Mouse (Mus musculus) CD4-positive helper T cell, adult 2 months (primary cell): Measurements from ENCODE around the gene Pnkp.
A peak's percentile ranks its signal among the peaks of the same experiment; 100 is the strongest.
"Not testable (repeated sequence)": the region's sequence is repeated elsewhere in the genome, so short reads cannot be mapped to it uniquely, and the experiment has no call there.

Experiments used
- DNase-seq: peaks from one replicate; pipeline ENCODE4 v3.0.0-alpha.2; 2012; ENCODE audit warnings: low read depth, missing footprints, low spot score

Gene Pnkp

DNA sequence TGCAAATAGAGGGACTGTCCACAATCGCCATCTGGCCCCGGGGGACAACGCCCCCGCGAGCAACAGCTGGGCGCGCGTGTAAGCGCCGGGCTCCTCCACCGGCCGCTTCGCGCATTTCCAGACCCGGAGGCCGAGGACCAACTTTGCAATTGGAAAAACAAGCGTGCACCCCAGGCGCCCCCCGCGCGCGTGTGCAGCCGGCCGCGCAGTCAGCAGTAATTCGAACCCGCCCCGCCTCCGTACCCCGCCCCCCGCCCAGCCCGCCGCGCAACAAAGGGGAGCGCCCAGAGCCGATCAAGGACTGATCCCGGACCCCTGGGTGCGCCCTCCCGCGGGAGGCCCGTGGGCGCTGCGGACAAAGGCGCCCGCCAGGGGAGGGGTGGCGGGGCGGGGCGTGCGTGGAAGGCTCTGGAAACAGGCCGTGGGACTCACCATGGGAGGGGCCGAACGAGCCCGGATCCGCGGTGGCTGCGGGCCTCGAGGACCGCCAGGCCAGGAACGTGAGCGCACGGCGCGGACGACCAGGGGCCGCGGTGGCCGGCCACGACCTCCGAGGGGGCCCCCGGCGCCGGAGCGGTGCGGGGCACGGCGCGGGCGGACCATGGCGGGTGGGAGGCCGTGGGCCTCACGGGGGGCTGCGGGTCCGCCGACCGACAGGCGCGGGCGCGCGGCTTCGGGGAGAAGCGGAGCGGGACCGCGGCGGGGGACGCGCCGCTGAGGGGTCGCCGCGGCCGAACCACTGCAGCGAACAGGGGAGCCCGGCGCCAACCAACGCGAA is 12.2 kb downstream of the Pnkp start:
- DNase-seq = peak; percentile 63

DNA sequence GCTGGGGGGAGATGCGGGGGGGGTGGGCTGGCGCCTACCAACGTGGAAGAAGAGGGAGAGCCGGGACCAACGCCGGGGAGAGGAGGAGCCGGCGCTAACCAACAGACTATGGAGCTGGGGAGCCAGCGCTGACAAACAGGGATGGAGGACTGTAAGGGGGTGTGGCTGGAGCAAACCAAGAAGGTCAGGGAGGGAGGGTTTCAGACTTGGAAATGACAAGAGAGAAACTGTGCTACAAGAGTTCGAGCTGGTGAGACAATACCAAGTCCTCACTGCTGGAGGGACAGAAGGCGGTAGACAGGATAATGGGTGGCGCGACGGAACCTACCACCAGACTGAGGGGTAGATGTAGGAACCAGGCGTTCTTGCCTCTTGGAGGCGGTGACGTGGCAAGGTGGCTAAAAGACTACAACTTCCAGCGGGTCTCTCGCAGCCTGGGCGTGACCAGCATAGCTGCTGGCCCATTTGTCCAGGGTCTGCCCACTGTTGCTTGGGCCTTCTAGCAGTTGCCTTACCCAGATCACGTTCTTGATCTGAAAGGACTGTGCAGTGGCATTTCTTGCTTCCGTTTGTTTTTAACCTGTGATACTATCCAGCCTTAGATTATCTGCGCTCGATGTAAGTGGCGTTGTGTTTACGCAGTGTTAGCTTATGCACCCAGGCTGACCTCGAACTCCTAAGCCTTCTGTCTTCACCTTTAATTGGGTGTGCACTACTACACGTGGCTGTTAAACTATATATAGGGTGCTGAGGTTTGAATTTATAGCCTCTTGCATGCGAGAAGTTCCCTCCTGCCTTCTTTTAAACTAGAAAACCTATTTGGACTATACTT is 13.0 kb downstream of the Pnkp start, which contains the start of gene Ptov1:
Gene Ptov1 (minus strand): TSS at position 92 of the 832 bp plus-strand sequence.
- DNase-seq = peak; percentile 86

DNA sequence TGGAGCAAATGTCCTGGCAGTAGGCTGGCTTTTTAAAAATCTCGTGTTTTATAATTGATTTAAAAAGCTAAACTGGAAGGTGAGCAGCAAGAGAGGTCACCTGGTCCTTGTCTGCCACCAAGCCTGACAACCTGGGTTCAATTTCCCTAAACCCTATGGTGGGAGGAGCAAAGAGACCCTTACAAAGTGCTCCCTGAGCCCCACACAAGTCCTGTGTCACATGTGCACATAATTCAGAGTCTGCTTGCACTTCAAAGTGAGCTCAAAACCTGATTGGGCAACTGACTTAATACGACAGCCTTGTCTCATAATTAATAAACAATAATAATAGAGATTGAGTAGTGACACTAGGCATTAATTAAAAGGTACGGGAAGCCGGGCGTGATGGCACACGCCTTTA is 13.7 kb downstream of the Pnkp start:
- no peak for DNase-seq

DNA sequence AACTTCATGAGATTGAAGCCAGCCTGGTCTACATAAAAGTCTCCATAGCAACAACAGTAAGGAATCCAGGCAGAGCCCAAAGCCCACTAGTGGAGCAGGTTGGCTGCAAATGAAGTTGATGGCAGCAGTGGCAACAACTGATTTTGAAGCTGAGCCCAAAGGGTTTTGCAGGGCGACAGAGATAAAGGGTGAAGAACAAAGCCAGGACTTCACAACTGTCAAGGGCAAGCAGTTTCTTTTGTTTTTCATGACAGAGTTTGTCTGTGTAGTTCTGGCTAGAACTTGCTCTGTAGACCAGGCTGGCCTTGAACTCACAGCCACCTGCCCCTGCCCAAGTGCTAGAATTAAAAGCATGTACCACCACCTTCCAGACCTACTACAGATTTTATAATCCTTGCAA is 14.2 kb downstream of the Pnkp start:
- no peak for DNase-seq

DNA sequence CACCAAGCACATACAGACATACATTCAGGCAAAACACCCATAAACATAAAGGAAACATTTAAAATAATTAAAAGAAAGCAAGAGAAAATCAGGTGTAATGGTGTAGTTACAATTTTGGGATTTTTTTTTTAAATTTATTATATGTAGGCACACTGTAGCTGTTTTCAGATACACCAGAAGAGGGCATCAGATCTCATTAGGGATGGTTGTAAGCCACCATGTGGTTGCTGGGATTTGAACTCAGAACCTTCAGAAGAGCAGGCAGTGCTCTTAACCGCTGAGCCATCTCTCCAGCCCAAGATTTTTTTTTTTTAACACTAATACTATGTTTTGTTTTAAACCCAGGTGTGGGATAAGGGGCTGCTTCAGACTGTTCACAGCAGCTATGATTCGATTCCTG is 14.8 kb downstream of the Pnkp start:
- not testable (repeated sequence) for DNase-seq

DNA sequence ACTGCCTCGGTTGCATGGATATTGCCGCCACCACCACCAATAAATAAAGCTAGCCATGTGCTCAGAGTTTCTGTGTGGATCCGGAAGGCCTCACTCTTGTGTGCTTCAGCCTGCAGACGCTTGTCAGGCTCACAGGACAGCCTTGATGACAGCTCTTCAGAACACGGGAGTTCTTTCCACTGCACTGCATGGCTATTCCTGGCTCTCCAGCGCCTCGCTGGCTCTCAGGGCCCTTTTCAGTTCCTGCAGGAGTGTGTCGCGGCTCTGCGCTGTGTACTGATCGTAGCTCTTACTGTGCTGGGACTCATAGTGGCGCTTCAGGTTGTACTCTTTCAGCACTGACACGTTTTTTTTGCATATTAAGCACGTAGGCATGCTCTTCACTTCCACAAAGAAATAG is 20.9 kb downstream of the Pnkp start:
- no peak for DNase-seq

DNA sequence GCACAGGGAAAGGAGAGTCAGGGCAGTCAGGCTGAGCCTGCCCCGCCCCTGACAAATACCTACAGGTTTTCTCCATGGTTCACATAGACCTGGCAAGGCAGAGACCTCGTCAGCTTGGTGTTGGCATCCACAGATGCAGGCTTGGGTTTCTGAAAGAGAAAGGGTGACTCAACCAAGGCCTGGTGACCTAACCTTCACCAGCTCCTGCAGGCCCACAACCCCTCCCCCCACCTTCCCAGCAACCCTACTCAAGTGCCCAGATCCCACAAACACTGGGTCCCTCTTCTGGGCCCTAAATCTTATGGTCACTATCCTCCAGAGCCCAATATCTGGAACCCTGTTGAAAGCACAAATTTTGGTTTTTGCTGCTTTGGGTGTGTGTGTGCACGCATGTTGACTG is 26.1 kb downstream of the Pnkp start:
- no peak for DNase-seq

DNA sequence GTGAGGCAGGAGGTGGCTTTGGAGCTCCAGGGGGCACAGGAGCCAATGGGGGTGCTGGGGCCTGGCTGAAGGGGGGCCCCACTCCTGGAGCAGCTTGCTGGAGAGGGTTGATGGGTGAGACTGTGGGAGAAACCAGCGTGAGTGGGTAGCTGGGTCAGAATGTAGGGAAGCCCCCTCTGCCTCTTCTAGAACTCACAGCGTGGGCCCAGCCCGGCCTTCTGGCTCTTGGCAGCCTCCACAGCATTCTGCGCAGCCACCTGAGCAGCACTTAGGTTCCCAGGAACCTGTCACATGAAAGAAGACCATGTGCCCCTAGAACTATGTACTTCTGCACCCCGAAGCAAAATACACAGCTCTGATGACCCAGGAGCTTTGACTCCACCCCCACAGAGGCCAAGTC is 27.7 kb downstream of the Pnkp start:
- DNase-seq = no peak

DNA sequence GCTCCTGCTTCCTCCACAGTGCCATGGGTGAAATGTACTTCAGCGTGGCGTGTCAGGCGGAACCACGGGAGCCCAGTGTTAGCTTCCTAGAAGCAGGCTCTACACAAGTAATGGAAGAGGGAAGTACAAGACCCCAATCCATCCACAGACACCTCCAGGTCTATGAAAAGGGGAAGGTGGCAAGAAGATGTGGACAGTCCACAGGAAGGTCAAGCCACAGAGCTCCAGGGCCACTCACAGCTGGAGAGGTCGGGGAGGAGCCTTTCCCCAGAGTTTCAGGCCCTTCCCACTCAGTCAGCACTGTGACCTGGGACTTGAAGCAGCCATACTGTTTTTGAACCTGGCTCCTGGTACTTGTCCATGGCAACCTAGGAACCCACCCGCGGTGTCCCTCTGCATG is 30.0 kb downstream of the Pnkp start:
- DNase-seq = no peak

DNA sequence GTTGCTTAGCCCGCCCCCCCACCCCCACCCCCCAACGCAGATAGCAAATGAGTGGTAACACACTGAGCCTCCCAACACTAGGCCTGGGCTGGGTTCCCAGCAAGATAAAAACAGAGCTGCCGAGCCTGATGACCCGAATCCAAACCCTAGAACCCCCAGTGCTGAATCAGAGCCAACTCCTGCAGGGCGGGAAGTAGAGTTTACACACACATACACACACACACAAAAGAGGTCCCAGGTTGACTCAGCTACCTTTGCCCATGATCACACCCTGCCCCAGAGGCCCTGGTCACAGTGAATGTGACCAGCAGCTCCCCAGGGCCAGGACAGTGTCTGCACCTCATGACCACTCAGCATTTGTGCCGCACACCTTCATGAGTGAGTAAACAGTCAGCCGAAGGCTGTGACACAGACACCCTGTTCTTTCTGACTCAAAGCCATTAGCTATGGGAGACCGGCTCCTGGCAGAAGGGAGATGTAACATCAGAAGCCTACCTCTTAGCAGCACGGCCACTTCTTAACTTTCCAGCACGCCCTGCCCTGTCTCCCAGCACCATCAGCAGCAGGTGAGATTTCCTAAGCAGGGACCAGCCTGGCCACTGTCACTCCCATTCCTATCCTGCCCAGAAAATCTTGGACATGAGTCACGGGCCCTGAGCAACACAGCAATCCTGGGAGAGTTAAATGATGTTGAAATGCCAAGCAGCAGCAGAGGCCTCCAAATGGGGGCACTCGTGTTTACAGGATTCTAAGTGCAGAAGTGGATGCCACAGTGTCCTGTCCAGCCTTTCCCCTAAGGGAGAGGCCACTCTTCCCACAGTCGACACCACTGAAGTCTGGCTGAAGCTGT is 31.5 kb downstream of the Pnkp start:
- DNase-seq = no peak

DNA sequence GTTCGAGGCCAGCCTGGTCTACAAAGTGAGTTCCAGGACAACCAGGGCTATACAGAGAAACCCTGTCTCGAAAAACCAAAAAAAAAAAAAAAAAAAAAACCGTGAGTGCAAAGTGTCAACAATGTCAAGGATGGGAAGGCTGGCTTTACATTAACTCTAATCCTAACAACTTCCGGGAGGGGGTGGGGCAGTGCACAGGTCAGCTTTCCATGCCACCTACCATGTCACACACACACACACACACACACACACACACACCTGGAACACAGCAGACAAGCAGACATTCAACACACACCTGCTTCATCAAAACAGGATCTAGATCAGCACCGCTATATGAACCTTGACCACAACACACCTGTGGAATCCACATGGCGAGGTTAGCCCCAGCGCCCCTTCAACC is 33.2 kb downstream of the Pnkp start:
- DNase-seq = no peak

DNA sequence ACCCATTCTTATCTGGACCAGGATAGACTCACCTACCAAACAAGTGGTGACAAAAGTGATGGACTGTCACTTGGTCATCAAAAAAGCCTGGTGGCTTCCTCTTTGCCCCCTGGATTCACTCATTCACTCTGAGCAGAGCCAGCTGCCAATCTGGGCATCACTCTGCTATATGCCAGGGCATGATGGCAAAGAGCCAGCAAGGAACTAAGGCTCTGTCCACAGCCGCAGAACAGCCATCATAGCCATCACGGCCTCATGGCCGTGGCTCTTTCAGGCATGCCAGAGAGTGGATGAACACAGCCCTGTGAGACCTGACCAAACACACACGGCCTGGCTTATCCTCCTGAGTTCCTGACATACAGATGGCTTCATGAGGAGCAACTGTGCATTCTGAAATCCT is 33.8 kb downstream of the Pnkp start:
- DNase-seq = no peak

DNA sequence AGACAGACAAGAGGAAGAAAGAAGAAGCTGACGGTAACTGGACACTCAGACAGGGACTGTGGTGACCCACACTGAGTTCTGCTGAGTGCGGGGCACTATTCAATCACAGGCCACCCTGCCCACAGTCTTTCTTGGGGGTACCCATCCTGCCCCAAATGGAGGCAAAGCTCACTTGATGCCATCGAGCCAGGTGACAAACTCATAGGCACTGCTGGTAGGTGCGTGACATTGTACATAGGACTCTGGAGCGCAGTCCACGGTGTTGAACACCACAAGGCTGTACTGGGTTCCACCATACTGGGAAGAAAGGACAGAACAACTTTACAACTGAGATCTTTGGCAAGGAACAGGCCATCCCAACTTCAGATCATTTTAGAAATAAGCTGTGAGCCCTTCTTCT is 34.7 kb downstream of the Pnkp start:
- DNase-seq = no peak

DNA sequence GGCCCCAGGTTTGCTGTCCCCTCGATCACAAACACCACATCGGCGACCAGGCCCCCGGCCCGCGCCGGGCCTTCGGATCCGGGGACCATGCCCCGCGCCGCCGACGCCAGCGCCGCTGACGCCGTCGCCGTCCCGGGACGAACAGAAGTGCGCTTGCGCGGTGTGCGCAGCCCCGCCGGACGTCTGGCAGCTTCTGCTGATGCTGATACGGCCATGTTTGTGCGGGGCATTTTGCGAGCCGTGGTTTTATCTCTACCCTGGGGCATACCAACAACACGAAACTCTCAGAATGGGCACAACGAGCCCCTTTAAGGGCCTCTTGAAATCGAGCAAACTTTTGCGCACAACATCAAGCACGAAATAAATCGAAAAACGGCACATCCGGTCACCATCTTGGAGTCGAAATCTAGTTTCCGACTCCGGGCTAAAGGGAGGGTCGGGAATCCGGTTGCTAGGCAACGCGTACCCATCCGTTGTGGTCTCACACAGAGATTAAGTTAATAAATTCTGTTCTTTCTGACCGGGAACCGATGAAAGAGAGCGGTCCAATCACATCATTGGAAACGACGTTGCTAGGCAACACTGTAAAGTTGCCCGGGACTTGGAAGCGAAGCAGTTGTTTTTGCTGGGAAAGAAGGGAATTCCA is 35.5 kb downstream of the Pnkp start, which contains the start of gene Med25:
Gene Med25 (minus strand): TSS at position 437 of the 646 bp plus-strand sequence.
- peak; percentile 93 for DNase-seq

DNA sequence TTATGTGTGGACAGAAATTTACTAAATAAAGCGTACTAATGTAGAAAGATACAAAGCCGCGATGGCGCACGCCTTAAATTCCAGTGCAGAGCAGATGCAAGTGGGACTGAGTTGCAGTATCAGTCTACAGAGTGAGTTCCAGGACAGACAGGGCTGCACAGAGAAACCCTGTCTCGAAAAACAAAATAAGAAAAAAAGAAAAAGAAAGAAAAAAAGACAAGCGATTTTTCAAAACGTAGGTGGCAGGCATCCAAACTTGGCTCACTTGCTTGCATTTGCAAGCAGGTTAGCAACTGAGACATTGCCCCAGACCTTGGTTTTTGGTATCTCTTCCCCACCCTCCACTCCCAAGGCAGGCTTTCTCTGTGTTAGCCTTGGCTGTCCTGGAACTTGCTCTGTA is 36.3 kb downstream of the Pnkp start:
- DNase-seq = no peak

DNA sequence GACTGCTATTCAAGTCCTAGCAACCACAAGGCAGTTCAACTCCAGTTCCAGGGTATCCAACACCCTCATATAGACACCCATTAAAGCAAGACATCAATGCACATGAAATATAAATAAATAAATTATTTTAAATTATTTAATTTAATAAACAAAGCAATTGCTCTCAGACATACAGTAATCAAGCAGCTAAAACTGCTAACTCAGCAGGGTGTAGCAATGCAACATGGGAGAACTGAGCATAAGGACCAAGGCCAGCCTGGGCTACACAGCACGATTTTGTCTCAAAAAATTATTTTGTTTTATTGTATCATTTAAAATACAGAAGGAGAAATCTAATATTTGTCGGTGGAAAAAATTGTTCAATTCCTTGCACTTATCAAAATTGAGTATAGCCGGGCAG is 37.2 kb downstream of the Pnkp start:
- DNase-seq = no peak

DNA sequence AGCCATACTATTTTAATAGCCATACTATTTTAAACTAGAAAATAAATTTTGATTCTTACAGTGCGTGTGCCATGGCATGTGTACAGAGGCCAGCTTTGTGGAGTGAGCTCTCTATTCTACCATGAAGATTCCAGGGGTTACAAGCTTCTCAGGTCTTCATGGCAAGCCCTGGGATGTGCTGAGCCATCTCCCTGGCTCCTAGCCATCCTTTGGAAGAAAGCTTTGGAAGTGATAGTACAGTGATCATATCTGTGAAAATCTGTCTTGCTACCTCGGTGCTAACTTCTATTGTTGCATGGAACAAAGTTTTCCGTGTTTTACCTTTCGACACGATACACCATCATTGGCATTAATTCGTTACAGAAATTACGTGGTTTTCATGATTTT is 38.3 kb downstream of the Pnkp start:
- no peak for DNase-seq

DNA sequence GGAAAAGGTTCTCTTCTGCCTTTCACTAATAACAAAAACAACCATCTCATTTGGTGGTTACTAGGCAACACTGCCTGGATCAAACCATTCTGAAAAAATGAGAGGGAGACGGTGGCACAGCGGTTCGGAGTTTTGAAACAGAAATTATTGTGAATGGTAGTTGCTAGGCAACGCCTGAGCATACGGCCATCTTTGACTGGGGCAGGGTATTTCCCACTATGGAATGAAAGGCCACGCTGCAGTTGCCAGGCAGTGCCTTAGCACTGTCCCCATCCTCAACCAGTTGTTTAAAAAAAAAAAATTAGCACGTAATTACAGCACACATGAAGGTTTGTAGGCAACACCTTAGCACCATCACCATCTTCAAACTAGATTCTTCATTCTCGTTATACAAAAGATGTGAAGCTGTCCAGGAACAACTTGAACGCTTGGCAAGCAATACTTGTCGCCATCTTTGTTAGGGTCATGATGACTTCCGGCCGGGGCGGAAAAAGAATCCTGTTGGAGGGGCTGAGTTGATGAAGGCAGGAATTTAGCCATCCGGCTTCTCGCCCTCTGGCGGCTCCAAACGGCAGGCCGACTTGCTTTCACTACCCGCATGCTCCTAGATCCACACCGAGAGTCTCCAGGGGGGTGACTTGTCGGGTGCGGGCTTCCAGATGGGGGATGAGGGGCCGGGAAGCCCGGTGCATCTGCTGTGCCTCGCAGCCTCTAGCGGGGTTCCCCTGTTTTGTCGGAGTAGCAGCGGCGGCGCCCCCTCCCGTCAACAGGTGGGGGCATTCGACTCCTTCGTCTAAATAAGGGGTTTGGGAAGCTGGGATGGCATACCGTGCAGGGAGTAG is 38.9 kb downstream of the Pnkp start, which contains the start of gene Fuz:
Gene Fuz (plus strand): TSS at position 487 of the 842 bp plus-strand sequence.
- DNase-seq = peak; percentile 98

DNA sequence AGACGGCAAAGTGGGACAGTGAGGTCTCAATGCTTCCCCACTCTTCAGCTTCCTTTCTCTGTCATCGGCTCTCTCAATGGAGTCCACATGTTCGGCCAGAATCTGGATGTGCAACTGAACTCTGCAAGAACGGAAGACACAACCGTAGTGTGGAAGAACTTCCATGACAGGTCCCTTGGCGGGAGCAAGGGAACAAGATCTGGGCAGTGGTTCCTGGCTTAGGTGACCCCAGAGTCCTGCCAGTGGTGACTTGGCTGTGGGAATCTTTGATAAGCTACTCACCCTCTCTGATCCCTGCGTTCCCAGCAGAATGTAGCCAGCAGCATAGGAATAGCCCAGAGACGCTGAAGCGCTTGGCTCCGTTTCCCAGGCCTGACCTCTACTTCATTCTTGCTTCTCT is 39.6 kb downstream of the Pnkp start:
- DNase-seq = no peak

DNA sequence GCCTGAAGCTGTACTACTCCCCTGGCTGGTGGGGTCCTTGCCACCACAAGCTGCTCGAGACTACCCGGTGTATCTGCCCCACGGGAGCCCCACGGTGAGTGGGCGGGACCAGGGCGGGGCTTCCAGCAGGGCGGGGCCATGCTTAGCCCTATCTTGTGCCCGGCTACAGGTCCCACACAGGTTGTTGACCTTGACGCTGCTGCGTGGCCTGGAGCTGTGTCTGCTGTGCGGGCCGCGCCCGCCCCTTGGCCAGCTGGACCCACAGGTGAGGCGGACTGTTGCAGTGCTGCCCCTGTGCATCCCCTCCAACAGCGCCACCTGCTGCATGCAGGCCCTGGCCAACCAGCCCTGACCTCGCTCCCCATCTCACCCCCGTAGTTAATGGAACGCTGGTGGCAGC is 41.7 kb downstream of the Pnkp start:
- peak; percentile 41 for DNase-seq
